Mouse (Mus musculus): ENCODE results near the gene Prkci.
A peak's percentile ranks its signal among the peaks of the same experiment; 100 is the strongest.

Gene Prkci

GRCm38 (mm10) chr3:30995283-30995898 is at the start of gene Prkci:
Prkci (plus strand) TSS chr3:30995747.
- peak; percentile 91 for DNase-seq

DNA sequence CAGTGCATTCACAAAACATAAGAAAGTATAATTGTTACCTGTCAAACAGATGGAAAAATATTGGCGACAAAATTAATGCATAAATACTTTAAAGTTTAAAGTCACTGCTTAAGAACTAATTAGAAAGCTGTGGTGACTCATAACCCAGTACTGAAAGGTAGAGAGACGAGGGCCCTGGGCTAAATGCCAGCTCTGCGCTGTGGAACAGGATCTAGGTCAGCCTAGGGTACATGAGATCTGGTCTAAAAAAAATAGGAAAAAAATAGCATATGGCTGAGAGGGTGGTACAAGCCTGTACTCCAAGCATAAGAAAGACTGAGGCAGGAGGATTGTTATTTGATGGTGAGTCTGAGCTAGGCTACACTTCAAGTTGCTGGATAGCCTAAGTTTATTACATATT is 43.9 kb upstream of the Prkci start:
- DNase-seq: peak; percentile 70

DNA sequence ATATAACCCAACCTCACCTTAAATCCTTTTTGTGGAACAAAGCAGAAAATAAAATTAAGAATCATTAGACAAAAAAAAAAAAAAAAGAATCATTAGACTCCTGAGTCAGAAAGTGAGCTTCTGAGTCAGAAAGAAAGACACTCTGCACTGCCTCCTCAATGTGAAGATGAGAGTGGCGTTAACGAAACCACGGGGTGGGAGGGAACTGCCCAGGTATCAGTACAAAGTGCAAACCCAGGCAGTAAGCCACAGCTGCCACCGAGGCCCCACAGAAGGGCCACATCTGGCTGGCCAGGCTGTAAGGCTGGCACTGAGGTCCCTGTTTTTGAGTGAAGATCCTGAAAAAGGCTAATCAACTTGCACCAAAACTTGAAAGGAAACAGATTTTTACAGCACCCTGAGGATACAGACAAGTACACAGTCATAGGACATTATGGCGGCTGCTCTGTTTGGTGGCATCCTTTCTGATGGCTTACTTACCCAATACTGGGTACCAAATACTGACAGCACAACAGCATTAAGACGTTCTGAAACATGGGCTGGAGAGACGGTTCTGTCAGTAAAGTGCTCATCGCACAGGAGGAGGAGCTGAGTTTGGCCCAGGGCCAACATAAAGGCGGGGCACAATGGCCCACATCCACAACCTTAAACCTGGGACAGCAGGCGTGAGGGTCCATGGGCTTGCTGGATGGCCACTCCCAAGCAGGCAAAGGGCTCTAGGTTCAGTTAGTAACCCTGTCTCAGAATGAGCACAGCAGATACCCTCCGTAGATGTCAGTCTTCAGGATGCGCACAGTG is 43.1 kb upstream of the Prkci start:
- no peak for DNase-seq

DNA sequence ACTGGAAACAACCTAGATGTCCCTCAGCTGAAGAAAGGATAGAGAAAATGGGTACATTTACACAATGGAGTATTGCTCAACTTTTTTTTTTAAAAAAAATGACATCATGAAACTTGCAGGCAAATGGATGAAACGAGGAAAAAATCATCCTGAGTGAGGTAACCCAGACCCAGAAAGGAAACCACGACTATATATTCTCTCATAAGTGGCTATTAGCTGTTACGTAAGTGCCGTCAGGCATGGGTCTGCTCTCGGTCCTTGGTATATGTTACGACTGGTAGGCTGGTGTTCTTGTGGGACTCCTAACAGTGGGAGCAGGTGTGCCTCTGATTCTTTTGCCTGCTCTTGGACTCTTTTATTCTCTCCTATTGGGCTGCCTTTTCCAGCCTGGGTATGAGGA is 39.2 kb upstream of the Prkci start:
- no peak for DNase-seq

GRCm38 (mm10) chr3:30958709-30959108 is 36.8 kb upstream of the Prkci start:
- no peak for DNase-seq

DNA sequence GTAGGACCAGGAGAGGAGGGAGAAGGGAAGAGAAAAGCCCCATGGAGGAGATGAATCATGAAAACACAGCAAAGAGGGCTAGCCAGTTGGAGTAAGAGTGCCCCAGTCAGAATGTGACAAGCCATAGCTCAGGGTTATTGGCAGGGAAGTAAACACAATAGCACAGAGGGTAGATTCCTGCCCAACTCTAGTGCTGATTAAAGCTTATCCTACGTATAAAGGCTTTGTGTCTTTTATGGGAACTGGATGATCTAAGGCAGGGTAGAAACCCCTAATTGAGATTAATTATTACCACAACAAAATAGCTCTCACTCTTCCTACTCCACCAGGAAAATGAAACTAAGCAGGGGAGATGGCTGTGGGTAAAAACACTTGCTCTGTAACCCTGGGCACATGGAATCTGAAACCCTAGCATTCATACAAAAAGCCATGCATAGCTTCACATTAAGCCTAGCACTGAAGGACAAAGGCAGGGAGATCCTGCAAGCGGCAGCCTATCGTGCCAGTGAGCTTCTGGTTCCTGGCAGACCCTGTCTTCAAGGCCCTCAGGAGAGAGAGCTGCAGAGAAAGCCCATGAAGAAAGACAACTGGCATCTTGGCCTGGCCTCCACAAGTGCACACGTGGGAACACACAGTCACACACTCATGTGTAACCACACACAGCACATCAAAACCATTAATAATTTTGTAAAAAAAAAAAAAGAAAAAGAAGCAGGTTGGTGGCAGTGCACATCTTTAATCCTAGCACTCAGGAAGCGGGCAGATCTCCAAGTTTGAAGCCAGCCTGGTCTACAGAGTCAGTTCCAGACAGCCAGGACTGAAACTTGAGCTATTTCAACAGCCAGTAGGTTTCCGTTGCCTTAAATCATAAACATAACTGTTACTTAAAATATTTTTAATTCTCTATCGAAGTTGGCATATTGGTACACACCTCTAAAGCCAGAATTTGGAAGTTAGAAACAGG is 35.4 kb upstream of the Prkci start:
- DNase-seq: no peak

DNA sequence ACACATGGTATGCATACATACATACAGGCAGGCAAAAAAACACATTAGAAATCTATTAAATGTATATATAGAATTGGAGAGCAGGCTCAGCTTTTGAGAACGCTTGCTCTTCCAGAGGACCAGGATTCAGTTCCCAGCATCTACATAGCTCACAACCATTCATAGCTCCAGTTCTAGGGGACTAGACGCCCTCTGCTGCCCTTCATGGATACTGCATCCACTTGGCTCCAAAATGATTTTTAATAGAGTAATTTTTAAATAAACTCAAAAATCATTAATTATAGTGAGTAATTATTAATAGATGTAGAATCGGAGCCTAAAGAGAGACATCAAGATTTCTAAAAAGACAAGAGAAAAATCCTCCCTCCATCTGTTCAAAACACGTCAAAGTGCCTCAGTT is 32.4 kb upstream of the Prkci start:
- DNase-seq: no peak

DNA sequence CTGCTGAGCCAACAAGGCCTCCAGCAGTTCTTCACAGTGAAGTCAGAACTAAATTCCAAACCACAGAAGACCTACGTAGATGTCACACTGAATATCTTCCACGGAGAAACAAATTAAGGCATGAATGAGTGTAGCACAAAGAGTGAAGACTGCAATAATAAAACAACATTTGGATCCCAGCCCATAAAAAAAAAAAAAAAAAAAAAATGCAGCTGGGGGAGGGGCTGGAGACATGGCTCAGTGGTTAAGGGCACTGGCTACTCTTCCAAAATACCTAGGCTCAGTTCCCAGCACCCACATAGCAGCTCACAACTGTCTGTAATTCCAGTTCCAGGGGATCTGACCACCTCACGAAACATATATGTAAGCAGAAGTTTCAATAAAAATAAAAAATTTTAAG is 31.3 kb upstream of the Prkci start:
- no peak for DNase-seq

GRCm38 (mm10) chr3:30965644-30966043 is 29.9 kb upstream of the Prkci start:
- DNase-seq: no peak

DNA sequence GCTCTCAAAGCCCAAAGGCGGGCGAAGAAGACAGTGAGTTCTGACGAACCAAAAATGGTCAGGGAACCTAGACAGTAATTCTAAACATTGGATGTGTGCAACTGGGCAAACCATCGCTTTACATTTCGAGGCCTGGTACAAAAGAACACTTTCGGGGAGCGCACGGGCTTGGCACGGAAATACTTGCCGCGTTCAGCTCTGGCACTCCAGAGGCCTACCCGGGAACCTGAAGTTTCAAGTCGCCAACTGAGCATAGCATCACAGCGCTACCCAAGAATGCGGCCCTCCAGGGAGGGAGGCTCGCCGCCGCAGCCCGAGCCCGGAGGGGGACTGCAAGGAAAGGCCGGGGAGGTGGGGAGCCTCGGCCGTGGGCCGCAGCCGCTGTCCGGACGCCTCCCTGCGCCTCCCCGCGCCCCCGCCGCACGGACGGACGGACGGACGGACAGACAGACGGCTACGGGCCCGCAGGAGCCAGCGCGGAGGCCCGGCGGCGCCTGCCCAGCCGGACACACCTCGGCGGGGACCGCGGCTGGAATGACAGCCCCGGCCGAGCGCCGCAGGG is 26.9 kb upstream of the Prkci start:
- DNase-seq: peak; percentile 51

GRCm38 (mm10) chr3:30969104-30969581 is 26.4 kb upstream of the Prkci start, which contains the start of gene Phc3:
Phc3 (minus strand) TSS chr3:30969415.
- DNase-seq: peak; percentile 93

GRCm38 (mm10) chr3:30975102-30975754 is 20.3 kb upstream of the Prkci start:
- DNase-seq: peak; percentile 61

- DNase-seq: no peak
Measured at GRCm38 (mm10) chr3:30976991-30977603, 18.4 kb upstream of the Prkci start.

DNA sequence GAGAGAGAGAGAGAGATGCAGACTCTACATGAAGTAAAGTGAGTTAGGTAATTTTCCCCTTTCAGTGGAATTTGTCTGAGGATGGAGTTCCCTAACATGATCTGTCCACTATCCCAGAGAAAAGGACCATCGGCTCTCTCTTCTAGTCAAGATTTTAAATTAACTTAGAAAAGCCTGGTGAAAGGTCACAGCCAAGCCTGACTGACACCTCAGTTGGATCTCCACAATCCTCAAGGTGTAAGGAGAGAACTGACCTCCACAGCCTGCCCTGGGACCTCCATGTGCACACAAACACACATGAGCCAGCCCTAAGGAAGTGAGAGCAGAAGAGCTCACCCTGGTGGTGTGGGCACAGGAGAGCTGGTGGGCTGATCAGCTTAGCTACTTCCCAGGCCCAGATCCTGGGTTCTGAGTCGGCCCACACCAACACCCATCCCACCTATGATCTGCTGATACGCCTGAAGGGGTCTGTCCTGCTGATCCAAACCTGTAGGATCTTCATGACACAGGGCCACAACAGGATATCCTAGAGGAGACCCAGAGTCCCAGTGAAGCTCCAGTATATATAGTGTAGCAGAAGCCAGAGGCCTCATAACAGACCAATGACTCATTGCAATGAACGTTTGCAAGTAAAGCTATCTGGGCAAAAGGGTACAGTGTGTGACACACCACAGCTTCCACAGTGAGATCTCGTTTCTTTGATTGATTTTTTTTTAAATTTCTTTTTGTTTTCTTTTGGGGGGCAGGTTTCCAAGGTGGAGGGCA is 13.7 kb upstream of the Prkci start:
- DNase-seq: no peak

GRCm38 (mm10) chr3:30982924-30983536 is 12.5 kb upstream of the Prkci start:
- no peak for DNase-seq

- DNase-seq: no peak
Measured at GRCm38 (mm10) chr3:30987396-30988318, 7.9 kb upstream of the Prkci start.

DNA sequence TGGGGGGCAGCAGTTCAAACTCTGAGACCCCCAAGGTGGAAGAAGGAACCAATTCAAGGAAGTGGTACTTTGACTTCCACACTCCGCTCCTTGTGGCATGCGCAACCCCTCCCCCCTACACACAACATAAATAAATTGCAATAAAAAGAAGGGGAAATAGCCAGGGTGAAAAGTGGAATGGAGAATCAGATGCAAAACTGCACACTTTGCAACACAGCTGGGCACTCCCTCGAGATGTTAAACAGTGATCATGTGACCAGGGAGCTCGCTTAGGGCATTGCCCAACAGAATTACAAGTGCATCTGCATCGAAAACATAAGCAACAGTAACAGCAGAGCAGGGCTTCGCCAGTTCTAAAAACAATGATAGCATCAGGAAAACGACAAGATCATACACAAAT is 3.4 kb upstream of the Prkci start:
- no peak for DNase-seq

- no peak for DNase-seq
Measured at GRCm38 (mm10) chr3:30993066-30993573, 2.4 kb upstream of the Prkci start.

- no peak for DNase-seq
Measured at GRCm38 (mm10) chr3:30994859-30995258, 688 bp upstream of the Prkci start.

Measured in cerebellum, adult 9-11 months (tissue).